In the genomic region with DNA sequence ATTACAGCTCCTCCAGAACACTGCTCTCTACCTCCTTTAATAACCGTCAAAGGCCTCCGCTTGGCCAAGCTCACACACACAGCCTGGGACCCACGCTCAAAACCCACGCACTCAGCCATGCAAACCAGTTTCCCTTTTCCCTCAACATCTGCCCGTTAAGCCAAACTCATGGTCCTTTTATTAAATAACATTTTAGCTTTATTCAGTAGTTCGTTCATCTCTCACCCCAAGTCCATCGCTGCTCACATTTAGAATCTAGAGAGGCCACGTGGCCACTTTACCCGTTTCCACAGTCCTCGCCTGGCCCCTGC, we compare ENCODE assay signal across 9 mouse cellular contexts. TPM values are rescaled to one million over a fixed set of nuclear protein-coding genes. Genes with fewer than 3 reads are reported as not detected.
DNase-seq lines count a peak whose midpoint lies in the region; ATAC-seq and TF ChIP-seq lines count a peak whose summit lies in the region.
"Had no signal": no experiment of that assay in that cellular context is flagged by ENCODE, and none has a peak within 500 bp of the region (broad histone marks: within the 10 kb centered on the region; RNA-seq: fewer than 3 reads in every experiment).

No protein-coding gene starts in this region.

- H3K79me2 ChIP-seq in liver, adult 2 months (ENCODE audit: control insufficient read depth, insufficient read depth, low read length), result no peaks in the 10 kb centered on the region

- no peak overlapping the region for H3K27ac ChIP-seq in liver, adult 2 months (replicated peaks; ENCODE audit: insufficient read depth, low read depth, low read length)
- H3K27ac ChIP-seq in forebrain, embryonic 10.5 days, result peak overlapping the region; percentile 79
- H3K27ac ChIP-seq in intestine, embryonic 15.5 days, result no peak overlapping the region
- no peak overlapping the region for H3K27ac ChIP-seq in neural tube, embryonic 12.5 days

- 17% methylated on average over 10 of the region's 10 CpGs for WGBS in liver, adult 2 months
- WGBS in forebrain, embryonic 10.5 days, result 9% methylated on average over 10 of the region's 10 CpGs
- 22% methylated on average over 10 of the region's 10 CpGs for WGBS in intestine, embryonic 15.5 days
- WGBS in neural tube, embryonic 12.5 days, result 8% methylated on average over 10 of the region's 10 CpGs

- TF ChIP-seq CTCF in liver, adult 2 months (IDR thresholded peaks at IDR 0.05; ENCODE audit: low read depth, low read length), result no peak

- H3K4me2 ChIP-seq in intestine, embryonic 15.5 days (replicated peaks), result peak overlapping the region; percentile 98
- peak overlapping the region; percentile 84 for H3K4me2 ChIP-seq in neural tube, embryonic 12.5 days (replicated peaks)

- peak overlapping the region; percentile 17; the same call in 1 of the 2 replicates for H3K4me3 ChIP-seq in liver, adult 2 months (ENCODE audit: insufficient read depth, low read depth, low read length)
- H3K4me3 ChIP-seq in forebrain, embryonic 10.5 days, result peak overlapping the region; percentile 58
- H3K4me3 ChIP-seq in intestine, embryonic 15.5 days (replicated peaks), result peak overlapping the region; percentile 50
- H3K4me3 ChIP-seq in neural tube, embryonic 12.5 days, result peak overlapping the region; percentile 44

- no peak for TF ChIP-seq POLR2A in liver, adult 2 months (IDR thresholded peaks at IDR 0.05; ENCODE audit: extremely low read depth, insufficient read depth, low read length)

- no peak for ATAC-seq in intestine, embryonic 15.5 days
- no peak for ATAC-seq in neural tube, embryonic 12.5 days (ENCODE audit: low FRiP score, low read depth)
- no peak for ATAC-seq in inflammation-experienced regulatory T-cells, adult 6 months

- H3K27me3 ChIP-seq in liver, adult 2 months (ENCODE audit: control insufficient read depth, insufficient read depth, low read length), result peaks cover 26% of the 10 kb centered on the region
- peaks cover 99% of the 10 kb centered on the region for H3K27me3 ChIP-seq in forebrain, embryonic 10.5 days (ENCODE audit: poor library complexity, severe bottlenecking)
- peaks cover 59% of the 10 kb centered on the region for H3K27me3 ChIP-seq in intestine, embryonic 15.5 days (replicated peaks)
- H3K27me3 ChIP-seq in neural tube, embryonic 12.5 days (replicated peaks), result peaks cover 82% of the 10 kb centered on the region

- H3K9me3 ChIP-seq in forebrain, embryonic 10.5 days, result no peaks in the 10 kb centered on the region
- H3K9me3 ChIP-seq in intestine, embryonic 15.5 days, result no peaks in the 10 kb centered on the region
- H3K9me3 ChIP-seq in neural tube, embryonic 12.5 days, result no peaks in the 10 kb centered on the region

- no peak for DNase-seq in liver, adult 2 months (ENCODE audit: extremely low read depth, low read depth, low spot score)
- DNase-seq in liver, result no peak
- DNase-seq in forebrain, embryonic 10.5 days (ENCODE audit: extremely low spot score, low spot score), result peak; percentile 43
- DNase-seq in thymus, postnatal 10 days (ENCODE audit: low spot score in 2 of 2), result no peak
- no peak for DNase-seq in gastrocnemius, postnatal 4 days (ENCODE audit: low spot score in 2 of 2)

- no peaks in the 10 kb centered on the region for H3K4me1 ChIP-seq in liver, adult 2 months (ENCODE audit: control insufficient read depth, insufficient read depth, low read length)
- H3K4me1 ChIP-seq in forebrain, embryonic 10.5 days, result peaks cover 96% of the 10 kb centered on the region
- peaks cover 48% of the 10 kb centered on the region for H3K4me1 ChIP-seq in intestine, embryonic 15.5 days (replicated peaks)
- H3K4me1 ChIP-seq in neural tube, embryonic 12.5 days, result peaks cover 63% of the 10 kb centered on the region

- H3K9ac ChIP-seq in liver, adult 2 months (ENCODE audit: low read depth, low read length), result no peak overlapping the region; the same call in 1 of the 2 replicates
- H3K9ac ChIP-seq in intestine, embryonic 15.5 days, result peak overlapping the region; percentile 34
- peak overlapping the region; percentile 57; the same call in 1 of the 2 replicates for H3K9ac ChIP-seq in neural tube, embryonic 12.5 days

- no peaks in the 10 kb centered on the region for H3K36me3 ChIP-seq in liver, adult 2 months (ENCODE audit: control insufficient read depth, insufficient read depth, low read length)
- no peaks in the 10 kb centered on the region for H3K36me3 ChIP-seq in forebrain, embryonic 10.5 days (replicated peaks)
- no peaks in the 10 kb centered on the region for H3K36me3 ChIP-seq in intestine, embryonic 15.5 days
- no peaks in the 10 kb centered on the region for H3K36me3 ChIP-seq in neural tube, embryonic 12.5 days

RNA-seq across cellular contexts. Expression of a gene that starts 3.0 kb away (rescaled TPM):
- total RNA-seq in liver, adult 2 months (2014; rRNA removed), result 0.13 and 0.28 TPM in 2 replicates
- 0.27 and 0.29 TPM in 2 replicates for polyA plus RNA-seq in liver, adult 2 months (2012; rRNA removed)
- 8.3 and 8.4 TPM in 2 replicates for polyA plus RNA-seq in forebrain, embryonic 10.5 days (2016; fragmentation: Nextera tagmentation; extraction: Ambion mirVana)
- 5.0 TPM in 2 replicates for polyA plus RNA-seq in intestine, embryonic 15.5 days (2015; fragmentation: Nextera tagmentation; extraction: Ambion mirVana)
- polyA plus RNA-seq in neural tube, embryonic 12.5 days (2016; fragmentation: Nextera tagmentation; extraction: Ambion mirVana), result 9.7 and 10.2 TPM in 2 replicates
- not detected for polyA plus RNA-seq in inflammation-experienced regulatory T-cells, adult 6 months (2017; shearing (Covaris generic))
- total RNA-seq in gastrocnemius, postnatal 4 days (2021), result 1 to 10 TPM; 4.5 to 5.7 TPM

RNA-seq across cellular contexts. Expression of a gene that starts 4.2 kb away (rescaled TPM):
- not detected in 2 replicates for total RNA-seq in liver, adult 2 months (2014; rRNA removed)
- polyA plus RNA-seq in liver, adult 2 months (2012; rRNA removed), result not detected in 2 replicates
- polyA plus RNA-seq in forebrain, embryonic 10.5 days (2016; fragmentation: Nextera tagmentation; extraction: Ambion mirVana), result 0.24 TPM in 1 of 2 replicates, not detected in the other
- not detected in 2 replicates for polyA plus RNA-seq in intestine, embryonic 15.5 days (2015; fragmentation: Nextera tagmentation; extraction: Ambion mirVana)
- 0.33 TPM in 1 of 2 replicates, not detected in the other for polyA plus RNA-seq in neural tube, embryonic 12.5 days (2016; fragmentation: Nextera tagmentation; extraction: Ambion mirVana)
- not detected for polyA plus RNA-seq in inflammation-experienced regulatory T-cells, adult 6 months (2017; shearing (Covaris generic))
- not detected for total RNA-seq in gastrocnemius, postnatal 4 days (2021)
- total RNA-seq: hematopoietic stem cell, adult 5-6 weeks had no signal

RNA-seq across cellular contexts. Expression of a gene that starts 5.5 kb away (rescaled TPM):
- 2.9 and 3.2 TPM in 2 replicates for total RNA-seq in liver, adult 2 months (2014; rRNA removed)
- 4.6 and 6.8 TPM in 2 replicates for polyA plus RNA-seq in liver, adult 2 months (2012; rRNA removed)
- polyA plus RNA-seq in forebrain, embryonic 10.5 days (2016; fragmentation: Nextera tagmentation; extraction: Ambion mirVana), result 20.7 and 22.7 TPM in 2 replicates
- 16.4 and 16.7 TPM in 2 replicates for polyA plus RNA-seq in intestine, embryonic 15.5 days (2015; fragmentation: Nextera tagmentation; extraction: Ambion mirVana)
- polyA plus RNA-seq in neural tube, embryonic 12.5 days (2016; fragmentation: Nextera tagmentation; extraction: Ambion mirVana), result 18.6 and 18.9 TPM in 2 replicates
- 1 to 10 TPM; 4.7 to 6.4 (median 4.9) TPM for polyA plus RNA-seq in inflammation-experienced regulatory T-cells, adult 6 months (2017; shearing (Covaris generic))
- 1 to 10 TPM; 5.8 to 6.1 TPM for total RNA-seq in gastrocnemius, postnatal 4 days (2021)

RNA-seq across cellular contexts. Expression of a gene that starts 7.4 kb away (rescaled TPM):
- not detected in 2 replicates for total RNA-seq in liver, adult 2 months (2014; rRNA removed)
- not detected in 2 replicates for polyA plus RNA-seq in liver, adult 2 months (2012; rRNA removed)
- polyA plus RNA-seq in forebrain, embryonic 10.5 days (2016; fragmentation: Nextera tagmentation; extraction: Ambion mirVana), result 0.72 and 0.90 TPM in 2 replicates
- 0.23 and 0.34 TPM in 2 replicates for polyA plus RNA-seq in intestine, embryonic 15.5 days (2015; fragmentation: Nextera tagmentation; extraction: Ambion mirVana)
- 0.45 and 0.84 TPM in 2 replicates for polyA plus RNA-seq in neural tube, embryonic 12.5 days (2016; fragmentation: Nextera tagmentation; extraction: Ambion mirVana)
- polyA plus RNA-seq in inflammation-experienced regulatory T-cells, adult 6 months (2017; shearing (Covaris generic)), result 1 to 10 TPM in 1 of 3 experiments, not detected in 2; 2.3 TPM
- total RNA-seq in gastrocnemius, postnatal 4 days (2021), result not detected
- total RNA-seq: hematopoietic stem cell, adult 5-6 weeks had no signal

RNA-seq across cellular contexts. Expression of a gene that starts 12.7 kb away (rescaled TPM):
- total RNA-seq in liver, adult 2 months (2014; rRNA removed), result 0.07 and 0.09 TPM in 2 replicates
- polyA plus RNA-seq in liver, adult 2 months (2012; rRNA removed), result 0.17 and 0.21 TPM in 2 replicates
- polyA plus RNA-seq in forebrain, embryonic 10.5 days (2016; fragmentation: Nextera tagmentation; extraction: Ambion mirVana), result 0.97 and 1.1 TPM in 2 replicates
- 12.2 and 12.7 TPM in 2 replicates for polyA plus RNA-seq in intestine, embryonic 15.5 days (2015; fragmentation: Nextera tagmentation; extraction: Ambion mirVana)
- 0.13 and 0.19 TPM in 2 replicates for polyA plus RNA-seq in neural tube, embryonic 12.5 days (2016; fragmentation: Nextera tagmentation; extraction: Ambion mirVana)
- polyA plus RNA-seq in inflammation-experienced regulatory T-cells, adult 6 months (2017; shearing (Covaris generic)), result not detected
- 1 to 10 TPM; 1.8 to 2.3 TPM for total RNA-seq in gastrocnemius, postnatal 4 days (2021)
- total RNA-seq: hematopoietic stem cell, adult 5-6 weeks had no signal
